Mouse (Mus musculus) forebrain, postnatal 0 days (tissue): ENCODE measurements around the gene Nrg3. TPM values are rescaled to one million over a fixed set of nuclear protein-coding genes. Genes with fewer than 3 reads are reported as not detected.

Experiments used
- ATAC-seq: fragments of 200-750 bp; cut with Nextera tagmentation; 2 replicates; pipeline ENCODE4 v1.8.0; 2017; ENCODE audit warnings: mild to moderate bottlenecking, moderate library complexity
- DNase-seq: peaks from one replicate; pipeline ENCODE4 v3.0.0-alpha.2; 2015
- H3K27ac ChIP-seq: fragments of 300-500 bp; sonication (generic); 2 replicates; pipeline ENCODE4 v1.5.1; 2014; ENCODE audit warnings: low read depth, mild to moderate bottlenecking, antibody characterized with exemption, low read length, moderate library complexity, mixed read lengths
- H3K27me3 ChIP-seq: fragments of 300-500 bp; sonication (generic); 2 replicates; pipeline ENCODE4 v1.6.1; 2014; ENCODE audit warnings: mild to moderate bottlenecking, low read length, mixed read lengths; ENCODE audit not compliant: insufficient read depth
- H3K36me3 ChIP-seq: fragments of 300-500 bp; sonication (generic); 2 replicates; pipeline ENCODE4 v1.6.1; 2014; ENCODE audit warnings: mild to moderate bottlenecking, moderate library complexity; ENCODE audit not compliant: insufficient read depth
- H3K4me1 ChIP-seq: fragments of 300-500 bp; sonication (generic); 2 replicates; pipeline ENCODE4 v1.6.1; 2014; ENCODE audit warnings: antibody characterized with exemption; ENCODE audit not compliant: insufficient read depth
- H3K4me2 ChIP-seq: fragments of 300-500 bp; sonication (generic); 2 replicates; pipeline ENCODE4 v1.6.1; 2014; ENCODE audit warnings: low read depth, mild to moderate bottlenecking, moderate library complexity
- H3K4me3 ChIP-seq: fragments of 300-500 bp; sonication (generic); 2 replicates; pipeline ENCODE4 v1.5.1; 2014; ENCODE audit warnings: low read depth, low read length, mixed read lengths
- H3K9ac ChIP-seq: fragments of 300-500 bp; sonication (generic); 2 replicates; pipeline ENCODE4 v1.6.1; 2014; ENCODE audit warnings: mild to moderate bottlenecking
- H3K9me3 ChIP-seq: fragments of 300-500 bp; sonication (generic); 2 replicates; pipeline ENCODE4 v1.6.1; 2016; ENCODE audit warnings: low read length
- CTCF ChIP-seq: sonication (generic); IDR thresholded peaks from 2 replicates; pipeline ENCODE4 v1.5.1; 2016; ENCODE audit warnings: antibody characterized with exemption, control low read depth, low read depth
- WGBS: fragments of 180-500 bp; shearing (Covaris S2); extraction: QIAGEN DNeasy Blood & Tissue Kit; methylation state at CpG from one replicate; pipeline ENCODE4 v1.1.7; 2014; 5-methylcytosine and 5-hydroxymethylcytosine counted together
- polyA plus RNA-seq: library from polyadenylated mRNA; unstranded; fragments of >200 nt; fragmentation: Nextera tagmentation; extraction: Ambion mirVana; gene quantifications from 2 replicates; pipeline ENCODE4 v1.2.1, GENCODE M21; 2015
- total RNA-seq: library from RNA; depleted of rRNA; stranded (reverse); fragments of >200 nt; gene quantifications from 2 replicates; pipeline ENCODE4 v1.2.3, GENCODE M21; 2014

Nrg3 gene
- total and polyA plus RNA-seq, 2 experiments from 2014 or later = 8.1 to 33.1 TPM

- Histone ChIP-seq H3K4me2 (no peak overlapping the region), H3K27me3 (no peaks in the 10 kb centered on the region), H3K36me3 (no peaks in the 10 kb centered on the region), H3K27ac (no peak overlapping the region), H3K9ac (no peak overlapping the region), H3K4me1 (no peaks in the 10 kb centered on the region), H3K9me3 (no peaks in the 10 kb centered on the region), H3K4me3 (no peak overlapping the region)
- no peak for ATAC-seq
- 94% methylated on average over 5 of the region's 5 CpGs for WGBS
- no peak for DNase-seq
- TF ChIP-seq CTCF = no peak
Measured at GRCm38 (mm10) chr14:39428503-39428902, 44.4 kb downstream of the Nrg3 start.

DNA sequence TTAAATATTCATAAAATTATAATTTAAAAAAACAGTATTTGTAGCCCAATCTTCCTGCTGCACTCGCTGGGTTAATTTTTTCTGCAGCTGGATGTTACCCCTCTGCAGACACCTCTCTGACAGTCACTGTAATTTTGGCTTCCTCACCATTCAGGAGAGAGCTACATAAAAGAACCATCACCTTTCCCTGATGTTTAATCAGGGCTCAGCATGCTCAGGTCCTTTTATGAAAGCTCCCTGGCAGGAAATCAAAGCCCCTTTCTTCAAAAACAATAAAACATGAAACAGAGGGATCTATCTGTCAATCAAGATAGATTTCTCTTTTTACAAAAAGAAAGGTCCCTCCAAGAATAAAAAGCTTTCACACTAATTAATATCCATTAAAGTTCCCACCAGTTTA lies 51.0 kb downstream of the Nrg3 start:
- WGBS = 10% methylated on average over 1 of the region's 1 CpGs
- H3K9me3 ChIP-seq = no peaks in the 10 kb centered on the region
- no peaks in the 10 kb centered on the region for H3K27me3 ChIP-seq
- no peak for TF ChIP-seq CTCF
- H3K36me3 ChIP-seq = no peaks in the 10 kb centered on the region
- no peak overlapping the region for H3K27ac ChIP-seq
- H3K4me3 ChIP-seq = no peak overlapping the region
- DNase-seq (no peak), ATAC-seq (no peak)
- no peaks in the 10 kb centered on the region for H3K4me1 ChIP-seq
- no peak overlapping the region for H3K9ac ChIP-seq
- H3K4me2 ChIP-seq = no peak overlapping the region

- peak; percentile 79 for ATAC-seq
- 14% methylated on average over 9 of the region's 9 CpGs for WGBS
Measured at GRCm38 (mm10) chr14:39413270-39413669, 59.6 kb downstream of the Nrg3 start.

GRCm38 (mm10) chr14:39386845-39387244 lies 86.0 kb downstream of the Nrg3 start:
- Histone ChIP-seq H3K4me1 (no peaks in the 10 kb centered on the region), H3K4me3 (no peak overlapping the region)

More at GRCm38 (mm10) chr14:39413270-39413669, 59.6 kb downstream of the Nrg3 start:
- no peaks in the 10 kb centered on the region for H3K4me1 ChIP-seq
- H3K4me3 ChIP-seq = no peak overlapping the region
- peak; percentile 34 for DNase-seq
- H3K9ac ChIP-seq = no peak overlapping the region
- H3K9me3 ChIP-seq = no peaks in the 10 kb centered on the region
- H3K36me3 ChIP-seq = no peaks in the 10 kb centered on the region
- no peak overlapping the region for H3K27ac ChIP-seq
- no peak for TF ChIP-seq CTCF
- no peak overlapping the region for H3K4me2 ChIP-seq
- H3K27me3 ChIP-seq = no peaks in the 10 kb centered on the region

GRCm38 (mm10) chr14:39381321-39381720 lies 91.6 kb downstream of the Nrg3 start:
- no peak overlapping the region for H3K4me2 ChIP-seq
- no peak for TF ChIP-seq CTCF
- no peaks in the 10 kb centered on the region for H3K9me3 ChIP-seq
- no peaks in the 10 kb centered on the region for H3K4me1 ChIP-seq
- no peak overlapping the region for H3K4me3 ChIP-seq
- no peak for ATAC-seq
- H3K27ac ChIP-seq = no peak overlapping the region
- no peak for DNase-seq
- H3K9ac ChIP-seq = no peak overlapping the region
- H3K27me3 ChIP-seq = no peaks in the 10 kb centered on the region
- H3K36me3 ChIP-seq = no peaks in the 10 kb centered on the region

More at GRCm38 (mm10) chr14:39386845-39387244, 86.0 kb downstream of the Nrg3 start:
- TF ChIP-seq CTCF = no peak
- no peak for DNase-seq
- H3K27me3 ChIP-seq = no peaks in the 10 kb centered on the region
- H3K9ac ChIP-seq = no peak overlapping the region
- H3K36me3 ChIP-seq = no peaks in the 10 kb centered on the region
- no peak for ATAC-seq
- no peak overlapping the region for H3K27ac ChIP-seq
- H3K4me2 ChIP-seq = no peak overlapping the region
- no peaks in the 10 kb centered on the region for H3K9me3 ChIP-seq

GRCm38 (mm10) chr14:39373220-39373619 lies 99.7 kb downstream of the Nrg3 start:
- TF ChIP-seq CTCF = no peak
- Histone ChIP-seq H3K4me2 (no peak overlapping the region), H3K9ac (no peak overlapping the region), H3K4me3 (no peak overlapping the region), H3K36me3 (no peaks in the 10 kb centered on the region), H3K27ac (no peak overlapping the region), H3K4me1 (no peaks in the 10 kb centered on the region), H3K27me3 (no peaks in the 10 kb centered on the region), H3K9me3 (no peaks in the 10 kb centered on the region)
- ATAC-seq = no peak
- 88% methylated on average over 1 of the region's 1 CpGs for WGBS
- DNase-seq = no peak

- Histone ChIP-seq H3K27ac (no peak overlapping the region), H3K4me3 (no peak overlapping the region), H3K27me3 (no peaks in the 10 kb centered on the region), H3K4me2 (no peak overlapping the region), H3K9me3 (no peaks in the 10 kb centered on the region), H3K36me3 (no peaks in the 10 kb centered on the region), H3K9ac (no peak overlapping the region), H3K4me1 (no peaks in the 10 kb centered on the region)
- 83% methylated on average over 2 of the region's 2 CpGs for WGBS
- no peak for DNase-seq
- TF ChIP-seq CTCF = no peak
- ATAC-seq = no peak
Measured at GRCm38 (mm10) chr14:39356251-39356650, 116.6 kb downstream of the Nrg3 start.
